Mouse (Mus musculus) embryonic facial prominence, embryonic 14.5 days (tissue): Measurements from ENCODE around the gene Dbn1. TPM values are rescaled to one million over a fixed set of nuclear protein-coding genes. Genes with fewer than 3 reads are reported as not detected.
A peak's percentile ranks its signal among the peaks of the same experiment; 100 is the strongest.

Experiments
- ATAC-seq: fragments of 200-750 bp; cut with Nextera tagmentation; 2 replicates; pipeline ENCODE4 v1.8.0; 2017; ENCODE audit warnings: low read depth, moderate number of reproducible peaks, moderate TSS enrichment
- DNase-seq: peaks from one replicate; pipeline ENCODE4 v3.0.0-alpha.2; 2015; ENCODE audit warnings: low spot score
- H3K27ac ChIP-seq: fragments of 300-500 bp; sonication (generic); replicated peaks from 2 replicates; pipeline ENCODE4 v1.5.1; 2014; ENCODE audit warnings: low read depth, mild to moderate bottlenecking, low read length, moderate library complexity
- H3K27me3 ChIP-seq: fragments of 300-500 bp; sonication (generic); replicated peaks from 2 replicates; pipeline ENCODE4 v1.6.1; 2014; ENCODE audit warnings: low read length; ENCODE audit not compliant: control insufficient read depth, insufficient read depth
- H3K36me3 ChIP-seq: fragments of 300-500 bp; sonication (generic); 2 replicates; pipeline ENCODE4 v1.6.1; 2014; ENCODE audit warnings: low read length, mixed read lengths; ENCODE audit not compliant: control insufficient read depth, insufficient read depth
- H3K4me1 ChIP-seq: fragments of 300-500 bp; sonication (generic); 2 replicates; pipeline ENCODE4 v1.6.1; 2014; ENCODE audit warnings: antibody characterized with exemption, low read length; ENCODE audit not compliant: control insufficient read depth, insufficient read depth
- H3K4me2 ChIP-seq: fragments of 300-500 bp; sonication (generic); 2 replicates; pipeline ENCODE4 v1.6.1; 2014; ENCODE audit warnings: low read depth, mild to moderate bottlenecking, low read length, moderate library complexity, mixed read lengths
- H3K4me3 ChIP-seq: fragments of 300-500 bp; sonication (generic); 2 replicates; pipeline ENCODE4 v1.5.1; 2014; ENCODE audit warnings: low read depth, mild to moderate bottlenecking, low read length
- H3K9ac ChIP-seq: fragments of 300-500 bp; sonication (generic); 2 replicates; pipeline ENCODE4 v1.6.1; 2014; ENCODE audit warnings: low read depth, mild to moderate bottlenecking, low read length, moderate library complexity, mixed read lengths
- H3K9me3 ChIP-seq: fragments of 300-500 bp; sonication (generic); 2 replicates; pipeline ENCODE4 v1.6.1; 2016; ENCODE audit warnings: low read length; ENCODE audit not compliant: control insufficient read depth
- WGBS: fragments of 180-500 bp; shearing (Covaris S2); extraction: QIAGEN DNeasy Blood & Tissue Kit; methylation state at CpG from one replicate; pipeline ENCODE4 v1.1.7; 2014; 5-methylcytosine and 5-hydroxymethylcytosine counted together
- polyA plus RNA-seq: library from polyadenylated mRNA; unstranded; fragments of >200 nt; fragmentation: Nextera tagmentation; extraction: Ambion mirVana; gene quantifications from 2 replicates; pipeline ENCODE4 v1.2.1, GENCODE M21; 2014

The Dbn1 gene
- polyA plus RNA-seq: 141 and 167 TPM in 2 replicates

DNA sequence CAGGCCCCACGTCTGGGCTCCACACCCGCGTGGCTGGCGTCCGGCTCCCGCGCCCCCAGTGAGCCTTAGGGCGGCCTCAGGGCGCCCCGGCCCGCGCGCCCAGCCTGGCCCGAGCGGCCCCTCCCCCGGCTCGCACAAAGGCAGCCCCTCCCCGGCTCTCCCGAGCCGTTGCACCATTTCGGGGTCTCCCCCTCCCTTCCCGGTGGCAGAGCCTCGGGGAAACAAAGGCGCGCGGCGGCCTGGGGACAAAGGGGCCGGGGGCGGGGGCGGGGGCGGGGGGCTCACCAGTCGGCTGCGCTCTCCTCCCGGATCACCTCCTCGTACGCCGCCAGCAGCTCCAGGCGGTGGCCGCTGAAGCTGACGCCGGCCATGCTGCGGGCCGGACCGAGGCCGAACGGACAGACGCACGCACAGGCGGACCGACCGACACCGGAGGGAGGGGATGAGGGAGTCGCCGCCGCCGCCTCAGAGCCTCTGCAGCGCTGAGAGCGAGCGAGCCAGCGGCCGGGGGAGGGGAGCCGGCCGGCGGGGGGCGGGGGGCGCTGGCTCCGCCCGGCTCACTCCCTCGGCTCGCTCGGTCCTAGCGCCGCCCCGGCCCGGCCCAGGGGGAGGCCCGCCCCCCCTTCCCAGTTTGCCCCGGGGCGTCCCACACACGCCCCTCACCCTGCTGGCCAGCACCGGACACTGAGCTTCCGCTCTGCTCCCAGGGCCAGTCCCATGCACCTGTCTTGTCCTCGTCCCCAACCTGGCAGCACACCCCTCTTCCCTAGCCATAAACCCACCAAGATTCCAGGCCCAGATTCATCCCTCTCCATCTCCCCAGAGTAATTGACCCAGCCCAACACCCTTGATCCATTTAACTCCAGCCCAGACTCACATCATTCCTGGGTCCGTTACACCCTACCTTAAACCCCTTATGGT is at the start of gene Dbn1:
Dbn1 (minus strand) TSS at position 534 of the 921 bp plus-strand sequence.
- DNase-seq (peak; percentile 79), ATAC-seq (peak; percentile 90)
- Histone ChIP-seq H3K9me3 (no peaks in the 10 kb centered on the region), H3K4me3 (peak within 1 kb of the TSS; percentile 92), H3K27me3 (no peaks in the 10 kb centered on the region), H3K9ac (peak within 1 kb of the TSS; percentile 99), H3K4me2 (peak within 1 kb of the TSS; percentile 60), H3K36me3 (no peaks in the 10 kb centered on the region), H3K27ac (peak within 1 kb of the TSS; percentile 90), H3K4me1 (peaks cover 35% of the 10 kb centered on the region)
- WGBS: 0% methylated on average over 9 of the region's 83 CpGs

DNA sequence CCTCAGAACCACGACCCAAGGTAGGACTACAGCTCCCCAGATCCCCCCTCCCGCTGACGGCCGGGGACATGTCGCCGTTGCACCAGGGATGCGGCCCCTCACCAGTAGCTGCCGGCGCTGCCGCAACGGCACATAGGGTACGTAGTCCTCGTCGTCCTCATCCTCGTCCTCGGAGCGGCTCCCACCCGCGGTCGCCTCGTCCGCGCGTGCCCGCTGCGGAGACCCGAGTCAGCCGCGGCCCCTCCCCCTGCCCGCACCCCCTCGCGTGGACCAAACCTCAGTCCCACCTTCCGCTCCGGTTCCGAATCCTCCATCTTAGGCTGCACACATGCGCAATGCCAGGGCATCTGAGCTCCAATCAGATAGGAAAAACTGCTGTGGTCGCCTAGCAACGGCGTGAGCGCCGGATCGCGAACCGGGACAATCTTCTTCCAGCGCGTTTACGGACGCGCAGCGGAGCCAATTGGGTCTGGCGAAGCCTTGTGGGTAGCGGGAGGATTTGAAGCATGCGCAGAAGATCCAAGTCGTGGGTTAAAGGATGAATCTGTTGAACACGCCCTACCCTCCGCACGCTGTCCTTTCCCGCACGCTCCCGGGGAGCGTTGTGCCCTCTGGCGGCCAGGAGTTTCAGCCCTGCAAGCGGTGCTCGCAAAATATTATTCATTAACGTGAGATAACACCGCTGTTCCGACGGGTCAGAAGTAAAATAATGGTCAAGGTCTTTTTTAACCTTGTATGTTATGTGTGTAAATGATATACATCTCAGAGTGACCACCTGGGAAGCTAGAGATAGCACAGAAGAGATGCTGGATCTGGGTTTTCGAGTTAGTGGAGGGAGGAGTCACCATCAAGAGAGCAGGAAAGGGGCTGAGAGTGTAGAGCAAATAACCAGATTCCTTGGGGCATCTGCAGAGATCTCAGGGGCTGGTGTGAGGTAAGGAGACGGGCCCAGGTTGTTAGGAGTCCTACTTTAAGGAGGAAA is 48.6 kb upstream of the Dbn1 start, which contains the start of gene Ddx41:
Ddx41 (minus strand) TSS at position 465 of the 982 bp plus-strand sequence.
- H3K9me3 ChIP-seq: no peaks in the 10 kb centered on the region
- H3K4me1 ChIP-seq: peaks cover 9% of the 10 kb centered on the region
- H3K27me3 ChIP-seq: no peaks in the 10 kb centered on the region
- H3K36me3 ChIP-seq: peaks cover 65% of the 10 kb centered on the region
- H3K4me2 ChIP-seq: peak within 1 kb of the TSS; percentile 93
- WGBS: under 1% methylated on average over 67 of the region's 70 CpGs
- ATAC-seq: peak; percentile 98
- H3K9ac ChIP-seq: peak within 1 kb of the TSS; percentile 78
- DNase-seq: peak; percentile 100
- H3K4me3 ChIP-seq: peak within 1 kb of the TSS; percentile 82
- H3K27ac ChIP-seq: peak within 1 kb of the TSS; percentile 24; the same call in 1 of the 2 replicates

DNA sequence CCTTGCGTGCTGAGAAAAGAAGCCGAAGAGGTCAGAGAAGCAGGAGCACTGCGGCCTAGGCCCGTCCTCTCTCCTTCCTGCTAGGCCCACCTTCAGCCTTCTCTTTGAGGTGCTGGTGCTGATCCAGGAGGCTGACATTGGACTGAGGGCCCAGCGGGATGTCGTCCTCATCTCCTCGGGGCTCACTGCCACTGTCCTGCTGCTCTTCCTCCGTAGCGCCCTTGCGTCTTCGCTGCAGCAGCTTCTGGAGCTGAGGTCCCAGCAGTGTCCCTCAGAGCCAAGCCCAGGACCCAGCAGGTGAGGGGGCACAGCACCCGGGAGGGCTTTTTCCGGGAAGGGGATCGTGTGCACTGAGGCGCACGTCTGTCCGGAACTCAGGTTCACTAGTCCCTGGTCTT is 47.9 kb upstream of the Dbn1 start:
- H3K27ac ChIP-seq: no peak overlapping the region
- peaks cover 9% of the 10 kb centered on the region for H3K4me1 ChIP-seq
- H3K9me3 ChIP-seq: no peaks in the 10 kb centered on the region
- peak overlapping the region; percentile 78 for H3K9ac ChIP-seq
- no peak; the same call in 1 of the 2 replicates for ATAC-seq
- H3K4me3 ChIP-seq: peak overlapping the region; percentile 82
- no peaks in the 10 kb centered on the region for H3K27me3 ChIP-seq
- peak overlapping the region; percentile 93 for H3K4me2 ChIP-seq
- DNase-seq: no peak
- peaks cover 63% of the 10 kb centered on the region for H3K36me3 ChIP-seq
- WGBS: 22% methylated on average over 12 of the region's 17 CpGs

DNA sequence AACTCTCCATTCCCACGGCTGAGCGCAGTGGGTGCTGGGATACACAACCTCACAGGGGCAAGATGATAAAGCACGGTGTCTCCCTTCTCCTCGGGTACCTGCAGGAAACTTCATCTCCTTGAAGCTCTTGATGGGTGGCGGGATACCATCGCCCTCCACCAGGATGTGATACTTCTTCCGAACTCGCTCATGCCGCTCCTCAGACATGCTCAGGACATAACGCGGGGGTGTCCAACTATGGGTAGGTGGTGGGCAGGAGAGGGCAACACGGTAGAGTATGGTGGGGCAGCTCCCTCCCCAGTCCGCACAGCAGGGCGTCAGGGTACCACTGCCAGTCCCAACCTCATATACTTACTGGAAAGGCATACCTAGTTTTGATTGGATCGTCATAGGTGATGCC is 47.3 kb upstream of the Dbn1 start:
- Histone ChIP-seq H3K9me3 (no peaks in the 10 kb centered on the region), H3K27ac (no peak overlapping the region), H3K9ac (peak overlapping the region; percentile 78; the same call in 1 of the 2 replicates), H3K27me3 (no peaks in the 10 kb centered on the region), H3K36me3 (peaks cover 64% of the 10 kb centered on the region), H3K4me1 (peaks cover 9% of the 10 kb centered on the region), H3K4me2 (peak overlapping the region; percentile 93), H3K4me3 (peak overlapping the region; percentile 82)
- no peak for DNase-seq
- WGBS: 92% methylated on average over 15 of the region's 15 CpGs
- no peak for ATAC-seq

DNA sequence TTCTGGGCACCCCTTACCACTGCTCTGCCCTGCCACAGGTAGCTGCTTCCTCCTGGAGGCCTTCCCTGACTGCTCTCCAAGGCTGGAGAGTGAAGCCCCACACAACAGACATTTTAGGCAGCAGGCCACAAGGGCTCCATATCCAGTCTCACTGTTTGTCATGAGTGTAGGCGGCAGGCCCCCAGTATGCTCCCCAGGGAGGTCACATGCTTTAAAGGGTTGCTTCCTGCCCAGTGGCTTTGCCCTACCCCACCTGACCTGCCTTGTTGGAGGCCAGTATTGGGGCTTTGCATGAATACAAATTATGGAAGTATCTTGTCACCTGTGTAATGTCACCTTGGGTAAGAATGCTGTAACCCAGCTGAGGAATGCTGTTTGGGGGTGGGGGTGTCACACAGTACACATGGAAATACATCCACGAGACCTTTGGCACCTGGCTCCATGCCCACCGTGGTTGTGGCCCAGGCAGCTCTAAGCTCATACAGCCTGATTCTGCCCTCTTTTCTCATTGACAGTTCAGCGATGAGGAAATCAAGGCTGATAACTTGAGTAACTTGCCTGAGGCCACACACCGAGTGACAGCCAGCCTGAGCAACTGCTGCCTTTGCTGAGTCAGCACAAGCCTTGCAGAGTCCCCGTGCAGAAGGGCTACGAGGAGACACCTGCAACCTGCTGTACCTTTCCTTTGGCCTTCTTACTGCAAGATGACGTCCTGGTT is 41.4 kb upstream of the Dbn1 start, which contains the start of gene Dok3:
Dok3 (minus strand) TSS at position 99 of the 718 bp plus-strand sequence.
- DNase-seq: no peak
- Histone ChIP-seq H3K27me3 (no peaks in the 10 kb centered on the region), H3K36me3 (peaks cover 50% of the 10 kb centered on the region), H3K4me3 (no peak within 1 kb of the TSS), H3K9me3 (no peaks in the 10 kb centered on the region), H3K4me1 (no peaks in the 10 kb centered on the region), H3K4me2 (no peak within 1 kb of the TSS), H3K9ac (no peak within 1 kb of the TSS), H3K27ac (no peak within 1 kb of the TSS)
- no peak for ATAC-seq
- WGBS: 73% methylated on average over 8 of the region's 8 CpGs

DNA sequence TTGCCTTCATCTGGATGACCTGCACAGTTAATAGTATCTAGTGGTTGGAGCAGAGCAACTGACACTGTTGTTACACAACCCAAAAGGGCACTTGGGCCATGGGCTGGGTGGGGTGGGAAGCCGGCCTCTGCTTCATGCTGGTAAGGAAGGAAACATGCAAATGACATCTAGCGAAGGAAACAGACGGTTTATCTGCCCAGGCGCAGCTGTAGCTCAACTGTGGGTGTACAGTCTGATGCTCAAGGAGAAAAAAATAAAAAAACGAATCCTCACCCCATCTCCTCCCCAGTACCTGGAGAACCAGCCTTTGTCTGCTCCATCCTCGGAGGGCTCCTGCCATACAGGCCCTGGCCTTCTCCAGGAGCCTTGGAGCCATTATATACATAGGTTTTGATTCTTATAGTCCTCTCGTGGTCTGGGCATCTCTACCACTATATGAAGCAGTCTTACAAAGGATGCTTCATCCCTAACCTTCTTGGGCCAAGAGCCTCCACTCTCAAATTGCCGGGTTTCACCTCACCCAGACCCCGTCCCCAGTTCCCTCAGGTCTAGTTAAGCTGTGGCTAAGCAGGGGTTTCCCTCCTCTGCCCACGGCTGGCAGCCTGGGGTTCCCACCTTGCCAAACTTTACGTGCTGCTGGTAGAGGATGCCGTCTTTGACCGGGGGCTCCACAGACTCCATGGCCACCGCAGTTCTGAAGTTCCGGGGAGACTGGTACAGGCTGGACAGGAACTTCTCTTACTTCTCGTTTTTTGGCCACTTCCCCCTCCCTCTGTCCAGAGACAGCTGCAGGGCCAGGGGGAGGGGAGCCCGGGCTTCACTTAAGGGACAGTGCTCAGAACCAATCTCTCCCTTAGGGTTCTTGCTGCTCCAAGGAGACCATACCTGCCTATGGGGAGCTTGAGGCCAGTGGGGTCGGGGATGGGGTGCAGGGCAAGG is 40.2 kb upstream of the Dbn1 start:
- no peak overlapping the region for H3K4me3 ChIP-seq
- H3K36me3 ChIP-seq: peaks cover 37% of the 10 kb centered on the region
- no peaks in the 10 kb centered on the region for H3K27me3 ChIP-seq
- WGBS: 78% methylated on average over 18 of the region's 18 CpGs
- no peaks in the 10 kb centered on the region for H3K4me1 ChIP-seq
- no peak overlapping the region for H3K9ac ChIP-seq
- no peak overlapping the region for H3K4me2 ChIP-seq
- DNase-seq (no peak), ATAC-seq (no peak)
- H3K27ac ChIP-seq: no peak overlapping the region
- H3K9me3 ChIP-seq: no peaks in the 10 kb centered on the region

DNA sequence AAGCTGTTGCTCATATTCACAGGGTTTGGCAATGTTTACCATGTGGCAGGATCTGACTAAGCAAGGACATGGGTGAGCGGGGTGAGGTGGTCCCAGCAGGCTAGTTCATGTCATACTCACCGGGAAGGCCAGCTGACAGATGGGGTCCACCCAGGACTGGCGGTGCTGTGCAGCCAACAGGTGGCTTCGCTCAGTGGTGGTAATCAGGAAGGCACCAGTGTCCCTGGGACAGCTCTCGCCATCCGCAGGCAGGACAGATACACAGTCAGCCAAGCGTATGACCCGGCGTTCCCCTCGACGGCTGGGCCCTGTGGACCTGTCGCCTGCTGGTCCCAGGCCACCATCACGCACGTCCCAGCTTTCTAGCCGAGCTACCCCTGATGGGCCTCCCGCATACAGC is 39.3 kb upstream of the Dbn1 start:
- no peaks in the 10 kb centered on the region for H3K9me3 ChIP-seq
- H3K4me2 ChIP-seq: no peak overlapping the region
- no peak overlapping the region for H3K9ac ChIP-seq
- no peaks in the 10 kb centered on the region for H3K27me3 ChIP-seq
- peaks cover 28% of the 10 kb centered on the region for H3K36me3 ChIP-seq
- H3K27ac ChIP-seq: no peak overlapping the region
- WGBS: 88% methylated on average over 16 of the region's 16 CpGs
- H3K4me3 ChIP-seq: no peak overlapping the region
- ATAC-seq (no peak), DNase-seq (no peak)
- no peaks in the 10 kb centered on the region for H3K4me1 ChIP-seq
